1 mouse cellular context compared by ENCODE assay signal in genomic region chr2:35416473-35416872, GRCm38 (mm10).
A peak's percentile ranks its signal among the peaks of the same experiment; 100 is the strongest.
TF ChIP-seq lines count a peak whose summit lies in the region.

No protein-coding gene starts in this region.

TF ChIP-seq in CH12.LX, 34 proteins besides CTCF, POLR2A, EP300 and RAD21 (continued from another document):
- TF ChIP-seq GABPA (IDR thresholded peaks at IDR 0.05; ENCODE audit: insufficient replicate concordance, low read depth, low read length), result no peak
- no peak for TF ChIP-seq ZC3H11A (IDR thresholded peaks at IDR 0.05; ENCODE audit: low read depth, low read length)
- no peak for TF ChIP-seq MAFK (IDR thresholded peaks at IDR 0.05; ENCODE audit: insufficient replicate concordance, low read length)
- TF ChIP-seq ETS1 (conservative IDR thresholded peaks at IDR 0.05; ENCODE audit: low read depth, low read length), result peak; percentile 85
- no peak for TF ChIP-seq PAX5 (IDR thresholded peaks at IDR 0.05; ENCODE audit: low read length)
- no peak for TF ChIP-seq KAT2A (IDR thresholded peaks at IDR 0.05; ENCODE audit: insufficient replicate concordance, low read length)
- peak; percentile 78 for TF ChIP-seq ZNF384 (IDR thresholded peaks at IDR 0.05; ENCODE audit: low read depth, low read length)
- no peak for TF ChIP-seq MAX (IDR thresholded peaks at IDR 0.05; ENCODE audit: low read length)
- TF ChIP-seq HCFC1 (IDR thresholded peaks at IDR 0.05; ENCODE audit: low read depth, low read length), result no peak
- TF ChIP-seq ZMIZ1 (IDR thresholded peaks at IDR 0.05; ENCODE audit: low read depth, low read length), result no peak
- TF ChIP-seq SIN3A (IDR thresholded peaks at IDR 0.05; ENCODE audit: low read length), result peak; percentile 43; the same call in 1 of the 2 replicates
- TF ChIP-seq TCF12 (IDR thresholded peaks at IDR 0.05; ENCODE audit: low read depth, low read length), result peak; percentile 66
- TF ChIP-seq IRF4 (IDR thresholded peaks at IDR 0.05; ENCODE audit: low read depth, low read length), result peak; percentile 88
- no peak for TF ChIP-seq RCOR1 (conservative IDR thresholded peaks at IDR 0.05; ENCODE audit: low read depth, low read length)
- TF ChIP-seq USF2 (conservative IDR thresholded peaks at IDR 0.05; ENCODE audit: low read depth, low read length), result no peak
- no peak for TF ChIP-seq NELFE (IDR thresholded peaks at IDR 0.05; ENCODE audit: low read depth, low read length)
- TF ChIP-seq ZKSCAN1 (IDR thresholded peaks at IDR 0.05; ENCODE audit: borderline replicate concordance, low read depth, low read length), result no peak
- TF ChIP-seq E2F4 (IDR thresholded peaks at IDR 0.05; ENCODE audit: insufficient replicate concordance, low read depth, low read length), result no peak
- no peak for TF ChIP-seq SMC3 (IDR thresholded peaks at IDR 0.05; ENCODE audit: low read depth, low read length)
- TF ChIP-seq JUND (conservative IDR thresholded peaks at IDR 0.05; ENCODE audit: low read depth, low read length), result no peak
- no peak for TF ChIP-seq BHLHE40 (IDR thresholded peaks at IDR 0.05; ENCODE audit: low read depth, low read length)
- no peak for TF ChIP-seq MEF2A (IDR thresholded peaks at IDR 0.05; ENCODE audit: borderline replicate concordance, low read depth, low read length)
- TF ChIP-seq JUN (IDR thresholded peaks at IDR 0.05; ENCODE audit: insufficient read depth, low read depth, low read length), result no peak
- no peak for TF ChIP-seq USF1 (IDR thresholded peaks at IDR 0.05; ENCODE audit: low read depth, low read length)
- TF ChIP-seq CHD1 (IDR thresholded peaks at IDR 0.05; ENCODE audit: low read depth, low read length), result no peak
- no peak for TF ChIP-seq ELF1 (IDR thresholded peaks at IDR 0.05; ENCODE audit: low read depth, low read length)
- TF ChIP-seq POLR2AphosphoS2 (IDR thresholded peaks at IDR 0.05; ENCODE audit: low read depth, low read length), result no peak
